Mouse (Mus musculus): ENCODE results near the gene Tnip1. TPM values are rescaled to one million over a fixed set of nuclear protein-coding genes. Genes with fewer than 3 reads are reported as not detected.

The Tnip1 gene
- polyA plus RNA-seq, 1 experiment from 2014 or later: 19.6 TPM

DNA sequence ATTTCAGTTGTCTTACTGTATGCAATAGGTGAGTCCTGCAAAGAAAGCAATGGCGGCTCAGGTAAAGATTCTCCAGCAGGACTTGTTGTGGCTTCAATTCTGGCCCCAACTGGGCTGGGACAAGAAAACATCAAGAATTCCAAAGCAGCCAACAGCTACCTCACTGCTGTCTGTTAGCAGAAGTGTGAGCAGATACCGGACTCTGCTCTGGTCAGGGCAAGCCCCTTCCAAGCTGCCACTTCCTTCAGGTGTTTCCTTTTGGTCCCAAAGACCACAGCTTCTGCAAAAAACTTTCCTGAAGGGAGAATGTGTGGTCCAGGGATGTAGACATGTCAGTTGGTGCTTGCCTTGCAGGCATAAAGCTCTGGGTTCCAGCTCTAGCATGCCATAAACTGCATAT lies 13.0 kb upstream of the Tnip1 start:
- no peak for ATAC-seq
- Histone ChIP-seq H3K4me2 (ENCODE audit: low read length) (no peak overlapping the region), H3K4me1 (ENCODE audit: control insufficient read depth, insufficient read depth, low read depth, low read length) (no peaks in the 10 kb centered on the region; the same call in none of the 2 replicates), H3K9me3 (ENCODE audit: control insufficient read depth, low read length) (no peaks in the 10 kb centered on the region), H3K27me3 (replicated peaks; ENCODE audit: control insufficient read depth, insufficient read depth, low read length) (no peaks in the 10 kb centered on the region), H3K27ac (ENCODE audit: low read depth, low read length) (no peak overlapping the region), H3K9ac (ENCODE audit: low read depth, low read length) (no peak overlapping the region), H3K4me3 (ENCODE audit: low read length) (no peak overlapping the region), H3K36me3 (ENCODE audit: control insufficient read depth, insufficient read depth, low read length) (peaks cover 4% of the 10 kb centered on the region; the same call in 1 of the 2 replicates)
- 100% methylated on average over 2 of the region's 2 CpGs for WGBS

DNA sequence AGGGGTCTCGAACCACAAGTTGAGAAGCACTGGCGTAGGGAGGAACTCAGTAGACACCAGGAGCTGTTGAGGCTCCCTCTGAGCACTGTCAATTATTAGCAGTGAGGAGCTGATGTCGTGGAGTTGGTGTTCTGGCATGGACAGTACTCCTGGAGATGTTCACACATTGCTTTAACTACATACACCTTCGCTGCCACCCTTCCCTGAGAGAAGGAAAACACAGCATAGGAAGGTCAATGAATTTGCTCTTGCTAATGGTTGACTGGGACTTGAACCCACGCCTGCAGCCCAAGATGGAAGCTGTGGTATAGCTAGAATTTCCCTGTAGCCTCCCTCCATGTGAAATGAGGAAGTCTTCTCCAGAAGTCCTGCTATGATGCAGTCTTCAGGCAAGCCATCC lies 12.6 kb upstream of the Tnip1 start:
- Histone ChIP-seq H3K27ac (ENCODE audit: low read depth, low read length) (no peak overlapping the region), H3K4me3 (ENCODE audit: low read length) (no peak overlapping the region), H3K4me2 (ENCODE audit: low read length) (no peak overlapping the region), H3K36me3 (ENCODE audit: control insufficient read depth, insufficient read depth, low read length) (peaks cover 4% of the 10 kb centered on the region; the same call in 1 of the 2 replicates), H3K4me1 (ENCODE audit: control insufficient read depth, insufficient read depth, low read depth, low read length) (no peaks in the 10 kb centered on the region; the same call in none of the 2 replicates), H3K9me3 (ENCODE audit: control insufficient read depth, low read length) (no peaks in the 10 kb centered on the region), H3K9ac (ENCODE audit: low read depth, low read length) (no peak overlapping the region), H3K27me3 (replicated peaks; ENCODE audit: control insufficient read depth, insufficient read depth, low read length) (no peaks in the 10 kb centered on the region)
- no peak for ATAC-seq
- 90% methylated on average over 5 of the region's 5 CpGs for WGBS

DNA sequence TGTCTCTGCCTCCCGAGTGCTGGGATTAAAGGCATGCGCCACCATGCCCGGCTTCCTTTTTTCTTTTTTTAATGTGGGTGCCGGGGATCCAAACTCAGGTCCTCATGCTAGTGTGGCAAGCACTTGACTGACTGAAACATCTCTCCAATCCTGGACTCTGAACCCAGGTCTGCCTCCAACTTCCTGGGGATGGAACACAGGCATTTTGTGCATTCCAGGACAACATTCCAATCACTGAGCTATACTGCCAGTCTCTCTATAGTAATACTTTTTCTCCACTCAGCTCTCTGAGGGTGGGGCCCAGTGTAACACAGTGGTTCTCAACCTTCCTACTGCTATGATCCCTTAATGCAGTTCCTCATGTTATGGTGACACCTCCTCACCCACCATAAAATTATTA lies 11.9 kb upstream of the Tnip1 start:
- H3K4me2 ChIP-seq (ENCODE audit: low read length): no peak overlapping the region
- H3K36me3 ChIP-seq (ENCODE audit: control insufficient read depth, insufficient read depth, low read length): peaks cover 4% of the 10 kb centered on the region; the same call in 1 of the 2 replicates
- WGBS: 90% methylated on average over 4 of the region's 4 CpGs
- no peak for ATAC-seq
- no peaks in the 10 kb centered on the region for H3K27me3 ChIP-seq (replicated peaks; ENCODE audit: control insufficient read depth, insufficient read depth, low read length)
- H3K27ac ChIP-seq (ENCODE audit: low read depth, low read length): no peak overlapping the region
- no peaks in the 10 kb centered on the region; the same call in none of the 2 replicates for H3K4me1 ChIP-seq (ENCODE audit: control insufficient read depth, insufficient read depth, low read depth, low read length)
- no peaks in the 10 kb centered on the region for H3K9me3 ChIP-seq (ENCODE audit: control insufficient read depth, low read length)
- H3K4me3 ChIP-seq (ENCODE audit: low read length): no peak overlapping the region
- H3K9ac ChIP-seq (ENCODE audit: low read depth, low read length): no peak overlapping the region

DNA sequence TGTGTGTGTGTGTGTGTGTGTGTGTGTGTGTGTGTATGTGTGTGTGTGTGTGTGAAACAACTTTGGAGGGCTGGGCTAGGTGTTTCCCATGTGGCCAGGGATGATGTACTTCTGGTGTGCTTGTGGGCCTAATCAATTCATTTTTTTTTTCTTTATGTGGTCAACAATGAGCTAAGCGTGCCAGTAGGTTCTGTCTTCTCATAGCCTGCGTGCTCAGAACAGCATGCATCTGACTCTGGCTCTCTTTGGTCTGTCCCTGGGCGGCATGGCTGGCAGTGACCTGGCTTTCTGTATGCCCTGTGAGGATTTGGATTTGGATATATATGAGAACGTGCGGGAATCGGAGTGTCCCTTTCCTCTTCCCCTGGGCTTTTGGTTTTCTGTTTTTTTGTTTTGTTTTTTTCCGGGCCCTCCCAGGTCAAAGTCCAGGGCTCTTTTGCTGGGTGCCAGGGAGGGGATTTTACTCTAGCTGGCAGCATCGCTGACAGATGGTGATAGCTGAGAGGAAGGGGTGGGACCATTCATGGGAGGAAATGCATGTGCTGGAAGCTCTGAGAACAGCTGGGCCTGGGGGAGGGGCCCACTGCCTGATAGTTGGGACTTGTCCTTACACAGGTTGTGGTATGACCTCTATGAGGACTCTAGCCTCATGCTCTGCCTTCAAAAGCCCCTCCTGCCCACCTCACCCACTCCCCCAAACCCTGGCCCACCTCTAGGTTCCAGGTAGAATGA lies 10.9 kb upstream of the Tnip1 start:
- Histone ChIP-seq H3K9me3 (ENCODE audit: control insufficient read depth, low read length) (no peaks in the 10 kb centered on the region), H3K27me3 (replicated peaks; ENCODE audit: control insufficient read depth, insufficient read depth, low read length) (no peaks in the 10 kb centered on the region), H3K4me1 (ENCODE audit: control insufficient read depth, insufficient read depth, low read depth, low read length) (no peaks in the 10 kb centered on the region; the same call in none of the 2 replicates), H3K27ac (ENCODE audit: low read depth, low read length) (peak overlapping the region; percentile 54), H3K36me3 (ENCODE audit: control insufficient read depth, insufficient read depth, low read length) (no peaks in the 10 kb centered on the region), H3K4me3 (ENCODE audit: low read length) (no peak overlapping the region), H3K4me2 (ENCODE audit: low read length) (no peak overlapping the region), H3K9ac (ENCODE audit: low read depth, low read length) (no peak overlapping the region)
- 50% methylated on average over 8 of the region's 8 CpGs for WGBS
- peak; percentile 69 for ATAC-seq

DNA sequence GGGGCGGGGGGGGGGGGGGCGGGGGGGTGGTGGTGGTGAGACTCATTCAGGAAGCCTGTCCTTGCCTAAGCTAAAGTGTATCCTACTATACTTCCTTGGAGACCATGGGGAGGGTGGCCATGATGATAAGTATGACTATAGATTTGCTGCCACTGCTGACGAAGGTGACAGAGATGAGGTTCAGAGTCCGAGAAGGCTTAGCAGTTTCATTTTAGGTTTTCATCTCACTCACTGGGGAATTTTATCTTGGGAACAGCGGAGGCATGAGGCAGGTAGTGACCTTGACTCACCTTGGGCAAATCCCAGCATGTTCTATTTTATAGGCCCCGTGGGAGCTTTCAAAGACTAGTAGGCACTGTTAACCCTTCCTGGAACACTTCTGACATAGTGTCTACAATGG lies 10.1 kb upstream of the Tnip1 start:
- WGBS: 71% methylated on average over 5 of the region's 6 CpGs
- no peaks in the 10 kb centered on the region for H3K36me3 ChIP-seq (ENCODE audit: control insufficient read depth, insufficient read depth, low read length)
- no peak overlapping the region for H3K9ac ChIP-seq (ENCODE audit: low read depth, low read length)

DNA sequence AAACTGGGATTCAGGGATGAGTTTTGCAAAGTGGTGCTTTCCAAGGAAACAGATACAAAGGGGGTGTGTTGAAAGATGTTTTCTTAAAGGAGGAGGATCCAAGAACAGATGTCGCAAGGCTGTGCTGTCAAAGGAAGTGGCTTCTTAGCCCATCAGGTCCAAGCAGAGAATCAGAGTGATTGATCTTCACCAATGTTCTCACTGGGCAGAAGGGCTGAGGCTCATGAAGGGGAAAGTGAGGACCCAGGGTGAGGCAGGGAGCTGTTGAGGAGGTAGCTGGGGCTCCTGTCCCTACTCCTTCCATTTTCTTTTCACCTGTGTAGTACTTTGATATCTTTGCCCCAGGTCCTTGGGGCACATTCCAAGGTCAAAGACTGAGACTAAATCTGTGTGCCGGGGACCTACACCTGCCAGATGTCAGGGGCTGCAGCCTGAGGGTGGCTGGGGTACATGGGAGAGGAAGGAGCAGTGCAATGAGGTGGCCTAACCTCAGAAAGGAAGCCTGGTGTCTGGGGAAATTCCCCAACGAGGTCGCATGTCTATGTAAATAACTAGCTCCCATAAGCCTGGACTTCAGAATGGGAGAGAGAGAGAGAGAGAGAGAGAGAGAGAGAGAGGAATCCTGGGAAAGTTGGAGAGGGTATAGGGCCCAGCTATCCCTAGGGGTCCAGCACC lies 9.5 kb upstream of the Tnip1 start:
- WGBS: 59% methylated on average over 4 of the region's 4 CpGs
- ATAC-seq: no peak
- Histone ChIP-seq H3K9ac (ENCODE audit: low read depth, low read length) (no peak overlapping the region), H3K4me1 (ENCODE audit: control insufficient read depth, insufficient read depth, low read depth, low read length) (no peaks in the 10 kb centered on the region; the same call in none of the 2 replicates), H3K4me2 (ENCODE audit: low read length) (no peak overlapping the region), H3K9me3 (ENCODE audit: control insufficient read depth, low read length) (no peaks in the 10 kb centered on the region), H3K36me3 (ENCODE audit: control insufficient read depth, insufficient read depth, low read length) (no peaks in the 10 kb centered on the region), H3K27me3 (replicated peaks; ENCODE audit: control insufficient read depth, insufficient read depth, low read length) (no peaks in the 10 kb centered on the region), H3K27ac (ENCODE audit: low read depth, low read length) (no peak overlapping the region), H3K4me3 (ENCODE audit: low read length) (no peak overlapping the region)

More for the DNA sequence above, 10.1 kb upstream of the Tnip1 start:
- no peak for ATAC-seq
- H3K4me1 ChIP-seq (ENCODE audit: control insufficient read depth, insufficient read depth, low read depth, low read length): no peaks in the 10 kb centered on the region; the same call in none of the 2 replicates
- no peak overlapping the region for H3K4me3 ChIP-seq (ENCODE audit: low read length)
- H3K27ac ChIP-seq (ENCODE audit: low read depth, low read length): no peak overlapping the region
- no peaks in the 10 kb centered on the region for H3K27me3 ChIP-seq (replicated peaks; ENCODE audit: control insufficient read depth, insufficient read depth, low read length)
- no peak overlapping the region for H3K4me2 ChIP-seq (ENCODE audit: low read length)
- no peaks in the 10 kb centered on the region for H3K9me3 ChIP-seq (ENCODE audit: control insufficient read depth, low read length)

DNA sequence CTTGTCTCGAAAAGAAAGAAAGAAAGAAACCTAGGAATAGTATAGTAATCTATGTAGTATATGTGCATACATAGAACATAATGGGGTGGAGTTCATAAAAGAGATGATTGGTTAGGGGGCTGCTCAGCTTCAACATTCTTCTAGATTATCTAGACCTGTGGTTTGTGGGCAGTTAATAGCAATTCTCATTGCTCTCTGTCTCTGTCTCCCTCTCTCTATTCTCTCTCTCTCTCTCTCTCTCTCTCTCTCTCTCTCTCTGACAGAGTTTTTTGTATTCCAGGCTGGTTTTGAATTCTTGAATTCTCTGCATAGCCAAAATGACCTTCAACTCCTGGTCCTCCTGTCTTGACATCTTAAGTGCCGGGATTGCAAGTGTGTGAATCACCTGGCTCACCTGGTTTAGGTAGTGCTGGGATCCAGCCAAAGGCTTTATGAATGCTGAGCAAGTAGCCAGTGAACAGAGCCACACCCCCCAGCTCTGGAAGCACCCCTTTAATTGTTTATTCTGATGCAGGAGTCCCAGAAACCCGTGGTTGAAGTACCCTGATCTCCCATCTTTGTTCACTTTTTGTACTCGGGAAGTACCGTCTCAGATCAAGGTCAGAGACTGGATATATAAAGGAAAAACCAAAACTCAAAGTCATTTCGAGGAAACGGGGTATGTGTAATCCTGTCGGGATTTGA lies 8.8 kb upstream of the Tnip1 start:
- Histone ChIP-seq H3K4me2 (ENCODE audit: low read length) (no peak overlapping the region), H3K27me3 (replicated peaks; ENCODE audit: control insufficient read depth, insufficient read depth, low read length) (no peaks in the 10 kb centered on the region), H3K27ac (ENCODE audit: low read depth, low read length) (no peak overlapping the region), H3K4me1 (ENCODE audit: control insufficient read depth, insufficient read depth, low read depth, low read length) (no peaks in the 10 kb centered on the region; the same call in none of the 2 replicates), H3K4me3 (ENCODE audit: low read length) (no peak overlapping the region), H3K36me3 (ENCODE audit: control insufficient read depth, insufficient read depth, low read length) (no peaks in the 10 kb centered on the region), H3K9ac (ENCODE audit: low read depth, low read length) (no peak overlapping the region), H3K9me3 (ENCODE audit: control insufficient read depth, low read length) (no peaks in the 10 kb centered on the region)
- 74% methylated on average over 8 of the region's 8 CpGs for WGBS
- no peak for ATAC-seq

DNA sequence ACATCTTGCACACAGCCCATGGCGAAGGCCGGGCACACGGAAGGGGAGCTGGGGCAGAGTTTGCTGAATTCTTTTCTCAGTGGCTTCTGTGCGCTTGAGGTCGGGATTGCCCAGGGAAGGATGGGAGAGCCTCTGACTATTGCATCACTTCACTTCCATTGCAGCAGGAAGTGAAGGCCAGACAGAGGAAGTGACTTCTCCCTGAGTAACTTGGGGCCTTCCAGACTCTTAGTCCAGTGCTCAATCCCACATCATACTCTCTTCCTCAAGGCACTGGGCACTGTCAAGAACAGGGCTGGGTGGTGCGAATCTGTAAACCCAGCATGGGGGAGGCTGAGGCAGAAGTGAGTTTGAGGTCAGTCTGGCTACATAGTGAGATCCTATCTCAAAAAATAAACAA lies 2.5 kb upstream of the Tnip1 start:
- no peak overlapping the region for H3K4me3 ChIP-seq (ENCODE audit: low read length)
- no peaks in the 10 kb centered on the region for H3K4me1 ChIP-seq (ENCODE audit: control insufficient read depth, insufficient read depth, low read depth, low read length)
- no peak overlapping the region for H3K27ac ChIP-seq (ENCODE audit: low read depth, low read length)
- H3K36me3 ChIP-seq (ENCODE audit: control insufficient read depth, insufficient read depth, low read length): no peaks in the 10 kb centered on the region
- H3K9ac ChIP-seq (ENCODE audit: low read depth, low read length): no peak overlapping the region
- no peak overlapping the region for H3K4me2 ChIP-seq (ENCODE audit: low read length)
- no peaks in the 10 kb centered on the region for H3K27me3 ChIP-seq (replicated peaks; ENCODE audit: control insufficient read depth, insufficient read depth, low read length)
- no peak for ATAC-seq
- H3K9me3 ChIP-seq (ENCODE audit: control insufficient read depth, low read length): no peaks in the 10 kb centered on the region
- WGBS: 85% methylated on average over 6 of the region's 6 CpGs

DNA sequence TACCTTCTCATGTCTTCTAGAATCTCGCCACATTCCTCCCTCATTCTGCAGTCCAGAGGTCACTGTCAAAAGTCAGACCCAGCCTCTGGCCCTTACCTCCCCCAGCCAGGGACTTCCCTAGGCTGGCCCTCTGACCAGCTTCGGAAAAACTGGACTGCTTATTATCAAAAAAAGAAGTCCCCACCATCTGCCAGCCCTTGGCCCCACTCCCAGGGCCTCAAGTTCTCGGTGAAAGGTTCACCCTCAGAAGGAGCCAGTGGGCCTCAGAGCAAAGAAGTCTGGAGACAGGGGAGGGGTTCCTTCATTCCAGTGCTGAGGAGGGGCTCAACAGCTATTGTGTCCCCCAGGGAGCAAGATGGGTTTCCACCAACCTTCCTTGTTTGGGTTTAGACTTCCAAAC lies 796 bp downstream of the Tnip1 start:
- no peak for ATAC-seq
- WGBS: 56% methylated on average over 3 of the region's 3 CpGs

More for the DNA sequence above, 796 bp downstream of the Tnip1 start:
- no peaks in the 10 kb centered on the region for H3K4me1 ChIP-seq (ENCODE audit: control insufficient read depth, insufficient read depth, low read depth, low read length)
- no peak overlapping the region for H3K4me2 ChIP-seq (ENCODE audit: low read length)
- no peak overlapping the region for H3K27ac ChIP-seq (ENCODE audit: low read depth, low read length)
- H3K9me3 ChIP-seq (ENCODE audit: control insufficient read depth, low read length): no peaks in the 10 kb centered on the region
- H3K9ac ChIP-seq (ENCODE audit: low read depth, low read length): no peak overlapping the region
- no peaks in the 10 kb centered on the region for H3K27me3 ChIP-seq (replicated peaks; ENCODE audit: control insufficient read depth, insufficient read depth, low read length)
- no peaks in the 10 kb centered on the region for H3K36me3 ChIP-seq (ENCODE audit: control insufficient read depth, insufficient read depth, low read length)
- H3K4me3 ChIP-seq (ENCODE audit: low read length): no peak overlapping the region

All from hindbrain, embryonic 16.5 days (tissue).